Mouse (Mus musculus) retina, postnatal 7 days (tissue): Measurements from ENCODE around the gene 4930513O06Rik.

Experiments used
- DNase-seq: peaks from one replicate; pipeline ENCODE4 v3.0.0-alpha.2; 2012; ENCODE audit warnings: low read depth, low spot score

4930513O06Rik gene

GRCm38 (mm10) chrX:139085943-139086342 is at the start of gene 4930513O06Rik:
4930513O06Rik (plus strand) TSS chrX:139086243.
- DNase-seq, result no peak

- DNase-seq, result no peak
Measured at GRCm38 (mm10) chrX:139037666-139038065, 48.4 kb upstream of the 4930513O06Rik start.

GRCm38 (mm10) chrX:139039314-139039713 is 46.7 kb upstream of the 4930513O06Rik start:
- no peak for DNase-seq

- DNase-seq, result no peak
Measured at GRCm38 (mm10) chrX:139041148-139041547, 44.9 kb upstream of the 4930513O06Rik start.

GRCm38 (mm10) chrX:139051976-139052375 is 34.1 kb upstream of the 4930513O06Rik start:
- no peak for DNase-seq

- DNase-seq, result no peak
Measured at GRCm38 (mm10) chrX:139053149-139053548, 32.9 kb upstream of the 4930513O06Rik start.

GRCm38 (mm10) chrX:139064078-139064477 is 22.0 kb upstream of the 4930513O06Rik start:
- DNase-seq, result no peak

GRCm38 (mm10) chrX:139078493-139078892 is 7.5 kb upstream of the 4930513O06Rik start:
- no peak for DNase-seq

- no peak for DNase-seq
Measured at GRCm38 (mm10) chrX:139085077-139085476, 966 bp upstream of the 4930513O06Rik start, which contains the start of gene Serpina7. Serpina7 (minus strand) TSS chrX:139085236.

- no peak for DNase-seq
Measured at GRCm38 (mm10) chrX:139097197-139097596, 11.2 kb downstream of the 4930513O06Rik start.

- no peak for DNase-seq
Measured at GRCm38 (mm10) chrX:139134031-139134430, 48.0 kb downstream of the 4930513O06Rik start.
